Mouse (Mus musculus) MEL (cell line): ENCODE data around the gene Nipa1. TPM values are rescaled to one million over a fixed set of nuclear protein-coding genes. Genes with fewer than 3 reads are reported as not detected.
A peak's percentile ranks its signal among the peaks of the same experiment; 100 is the strongest.

Experiments
- DNase-seq: peaks from one replicate; pipeline ENCODE4 v3.0.0; 2011; ENCODE audit warnings: low read depth, low spot score
- H3K27ac ChIP-seq: 2 replicates; pipeline ENCODE4 v1.5.1; 2012; ENCODE audit warnings: low read depth, mild to moderate bottlenecking, control low read depth, low read length, moderate library complexity; ENCODE audit not compliant: control insufficient read depth
- H3K27me3 ChIP-seq, 2 experiments: fragments of 150-350 bp in 1 of 2; sonication (generic) in 1 of 2; 2 replicates each; pipeline ENCODE4 v1.6.1; 2012; ENCODE audit warnings: low read length in 2 of 2, mild to moderate bottlenecking in 2 of 2, improper control_type of control experiment in 1 of 2, moderate library complexity in 1 of 2; ENCODE audit not compliant: insufficient read depth in 2 of 2, control insufficient read depth in 1 of 2
- H3K36me3 ChIP-seq, 2 experiments: 2 replicates each; pipeline ENCODE4 v1.6.1; 2012 to 2014; ENCODE audit warnings: low read length in 2 of 2, improper control_type of control experiment in 1 of 2, inconsistent platforms in 1 of 2, mild to moderate bottlenecking in 1 of 2; ENCODE audit not compliant: insufficient read depth in 2 of 2, control insufficient read depth in 1 of 2
- H3K4me1 ChIP-seq, 2 experiments: fragments of 150-350 bp in 1 of 2; sonication (generic) in 1 of 2; 2 replicates each; pipeline ENCODE4 v1.6.1; 2012; ENCODE audit warnings: low read length in 2 of 2, improper control_type of control experiment in 1 of 2, mild to moderate bottlenecking in 1 of 2; ENCODE audit not compliant: insufficient read depth in 2 of 2, control insufficient read depth in 1 of 2
- H3K4me3 ChIP-seq, 2 experiments: fragments of 150-350 bp in 1 of 2; sonication (generic) in 1 of 2; 2 replicates each; pipeline ENCODE4 v1.5.1; 2012; ENCODE audit warnings: low read depth in 2 of 2, low read length in 2 of 2, mild to moderate bottlenecking in 2 of 2, moderate library complexity in 2 of 2, control low read depth in 1 of 2, improper control_type of control experiment in 1 of 2; ENCODE audit not compliant: control insufficient read depth in 1 of 2, insufficient read depth in 1 of 2
- H3K79me2 ChIP-seq: 2 replicates; pipeline ENCODE4 v1.6.1; 2012; ENCODE audit warnings: mild to moderate bottlenecking, low read length, moderate library complexity; ENCODE audit not compliant: control insufficient read depth, poor library complexity, insufficient read depth
- H3K9ac ChIP-seq: 2 replicates; pipeline ENCODE4 v1.6.1; 2012; ENCODE audit warnings: low read depth, mild to moderate bottlenecking, control low read depth, low read length, moderate library complexity; ENCODE audit not compliant: control insufficient read depth, poor library complexity, severe bottlenecking
- H3K9me3 ChIP-seq: fragments of 150-350 bp; sonication (generic); replicated peaks from 2 replicates; pipeline ENCODE4 v1.6.1; 2012; ENCODE audit warnings: mild to moderate bottlenecking, low read length, improper control_type of control experiment, moderate library complexity; ENCODE audit not compliant: insufficient read depth
- CHD1 ChIP-seq: IDR thresholded peaks from 2 replicates; pipeline ENCODE4 v1.6.1; 2012; ENCODE audit warnings: low read depth, mild to moderate bottlenecking, inconsistent platforms, low read length, improper control_type of control experiment
- CHD2 ChIP-seq: IDR thresholded peaks from 2 replicates; pipeline ENCODE4 v1.6.1; 2011; ENCODE audit warnings: low read length, improper control_type of control experiment
- ELF1 ChIP-seq: IDR thresholded peaks from 2 replicates; pipeline ENCODE4 v1.6.1; 2014; ENCODE audit warnings: low read depth, mild to moderate bottlenecking, inconsistent platforms, low read length, improper control_type of control experiment, moderate library complexity
- EP300 ChIP-seq, 2 experiments: IDR thresholded peaks; 2 replicates each; pipeline ENCODE4 v1.6.1; 2011; ENCODE audit warnings: improper control_type of control experiment in 2 of 2, low read length in 2 of 2, low read depth in 1 of 2, mild to moderate bottlenecking in 1 of 2
- ETS1 ChIP-seq: IDR thresholded peaks from 2 replicates; pipeline ENCODE4 v1.6.1; 2012; ENCODE audit warnings: low read depth, mild to moderate bottlenecking, inconsistent platforms, low read length, improper control_type of control experiment, moderate library complexity
- HCFC1 ChIP-seq: IDR thresholded peaks from 2 replicates; pipeline ENCODE4 v1.6.1; 2012; ENCODE audit warnings: low read depth, mild to moderate bottlenecking, inconsistent platforms, low read length, improper control_type of control experiment, moderate library complexity
- MAFK ChIP-seq: IDR thresholded peaks from 2 replicates; pipeline ENCODE4 v1.6.1; 2011; ENCODE audit warnings: low read depth, mild to moderate bottlenecking, low read length, improper control_type of control experiment, borderline replicate concordance
- MEF2A ChIP-seq: IDR thresholded peaks from 2 replicates; pipeline ENCODE4 v1.6.1; 2014; ENCODE audit warnings: low read depth, mild to moderate bottlenecking, inconsistent platforms, low read length, improper control_type of control experiment; ENCODE audit not compliant: poor library complexity, insufficient replicate concordance, severe bottlenecking; ENCODE audit errors: extremely low read depth
- MXI1 ChIP-seq: IDR thresholded peaks from 2 replicates; pipeline ENCODE4 v1.6.1; 2011; ENCODE audit warnings: mild to moderate bottlenecking, low read depth, low read length, improper control_type of control experiment
- MYB ChIP-seq: IDR thresholded peaks from 2 replicates; pipeline ENCODE4 v1.6.1; 2011; ENCODE audit warnings: mild to moderate bottlenecking, low read depth, low read length, improper control_type of control experiment
- MYC ChIP-seq: IDR thresholded peaks from 2 replicates; pipeline ENCODE4 v1.6.1; 2011; ENCODE audit warnings: low read depth, mild to moderate bottlenecking, low read length, improper control_type of control experiment, moderate library complexity
- POLR2A ChIP-seq, 2 experiments: IDR thresholded peaks; 2 replicates each; pipeline ENCODE4 v1.6.1; 2011 to 2012; ENCODE audit warnings: low read length in 2 of 2, mild to moderate bottlenecking in 2 of 2, control low read depth in 1 of 2, improper control_type of control experiment in 1 of 2, low read depth in 1 of 2, moderate library complexity in 1 of 2; ENCODE audit not compliant: control insufficient read depth in 1 of 2, insufficient read depth in 1 of 2, poor library complexity in 1 of 2
- POLR2AphosphoS2 ChIP-seq: IDR thresholded peaks from 2 replicates; pipeline ENCODE4 v1.6.1; 2011; ENCODE audit warnings: low read length, improper control_type of control experiment
- POLR2AphosphoS5 ChIP-seq: IDR thresholded peaks from 2 replicates; pipeline ENCODE4 v1.6.1; 2012; ENCODE audit warnings: low read depth, borderline replicate concordance, mild to moderate bottlenecking, inconsistent platforms, low read length, moderate library complexity, mixed read lengths
- RCOR1 ChIP-seq: IDR thresholded peaks from 2 replicates; pipeline ENCODE4 v1.6.1; 2012; ENCODE audit warnings: low read depth, mild to moderate bottlenecking, inconsistent platforms, low read length, improper control_type of control experiment
- SIN3A ChIP-seq: IDR thresholded peaks from 2 replicates; pipeline ENCODE4 v1.6.1; 2012; ENCODE audit warnings: low read length, improper control_type of control experiment, inconsistent platforms
- SMC3 ChIP-seq: IDR thresholded peaks from 2 replicates; pipeline ENCODE4 v1.6.1; 2011; ENCODE audit warnings: low read depth, low read length, improper control_type of control experiment
- TCF12 ChIP-seq: IDR thresholded peaks from 2 replicates; pipeline ENCODE4 v1.6.1; 2014; ENCODE audit warnings: low read depth, mild to moderate bottlenecking, inconsistent platforms, low read length, improper control_type of control experiment, moderate library complexity
- USF1 ChIP-seq: IDR thresholded peaks from 2 replicates; pipeline ENCODE4 v1.6.1; 2014; ENCODE audit warnings: low read depth, mild to moderate bottlenecking, inconsistent platforms, low read length, improper control_type of control experiment, moderate library complexity
- USF2 ChIP-seq, 2 experiments: IDR thresholded peaks; 2 replicates each; pipeline ENCODE4 v1.6.1; 2011 to 2012; ENCODE audit warnings: improper control_type of control experiment in 2 of 2, low read length in 2 of 2, borderline replicate concordance in 1 of 2, inconsistent platforms in 1 of 2, low read depth in 1 of 2, mild to moderate bottlenecking in 1 of 2; ENCODE audit not compliant: insufficient read depth in 1 of 2
- ZKSCAN1 ChIP-seq: IDR thresholded peaks from 2 replicates; pipeline ENCODE4 v1.6.1; 2012; ENCODE audit warnings: low read depth, mild to moderate bottlenecking, inconsistent platforms, low read length, improper control_type of control experiment, moderate library complexity
- ZMIZ1 ChIP-seq: IDR thresholded peaks from 2 replicates; pipeline ENCODE4 v1.6.1; 2012; ENCODE audit warnings: low read depth, mild to moderate bottlenecking, inconsistent platforms, low read length, improper control_type of control experiment, moderate library complexity
- ZNF384 ChIP-seq: IDR thresholded peaks from 2 replicates; pipeline ENCODE4 v1.6.1; 2012; ENCODE audit warnings: low read depth, mild to moderate bottlenecking, inconsistent platforms, low read length, improper control_type of control experiment
- polyA plus RNA-seq, 2 experiments: library from polyadenylated mRNA; stranded (reverse) in 1 of 2; unstranded in 1 of 2; fragments of >175 nt in 1 of 2; fragments of >200 nt in 1 of 2; gene quantifications; 2 replicates each; pipeline versions ENCODE4 v1.2.1 to v1.2.4; 2012; ENCODE audit warnings: low replicate concordance in 2 of 2, low read depth in 1 of 2; ENCODE audit not compliant: insufficient read length in 2 of 2, insufficient read depth in 1 of 2, missing spikeins in 1 of 2
- total RNA-seq: library from RNA; depleted of rRNA; stranded (reverse); fragments of 300-350 nt; gene quantifications from 2 replicates; pipeline ENCODE4 v1.2.3, GENCODE M21; 2012

Nipa1 gene
- total and polyA plus RNA-seq, 3 experiments, result 13.0 to 14.8 TPM; not detected in 1

DNA sequence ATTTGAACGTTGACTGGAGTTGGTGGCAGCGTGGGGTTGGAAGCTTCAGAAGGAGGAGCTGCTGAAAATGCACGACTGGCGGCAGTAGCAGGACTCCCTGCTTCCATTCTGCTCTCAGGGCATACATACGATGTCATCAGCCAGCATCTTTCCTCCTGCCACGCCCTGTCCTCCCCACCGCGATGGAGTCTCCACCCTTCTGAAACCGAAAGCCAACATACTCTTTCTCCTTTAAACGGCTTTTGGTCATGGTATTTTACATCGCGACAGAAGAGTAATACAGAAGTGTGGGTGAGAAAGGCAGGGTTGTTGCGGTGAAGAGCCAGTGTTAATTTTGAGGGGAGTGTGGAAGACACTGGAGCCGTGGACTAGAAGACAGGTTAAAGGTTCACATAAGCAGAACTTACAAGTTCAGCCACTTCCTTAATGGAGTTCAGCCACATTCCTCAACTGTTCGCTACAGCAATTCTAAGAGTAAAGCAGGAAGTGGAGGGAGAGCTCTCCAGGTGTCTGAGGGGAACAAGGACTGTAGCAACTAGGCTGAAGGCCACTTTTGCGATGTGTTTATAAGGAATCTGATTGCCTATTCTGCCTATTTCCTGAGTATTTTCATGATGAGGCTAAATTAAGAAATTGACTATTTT, 51.4 kb downstream of the Nipa1 start (continued):
- TF ChIP-seq RCOR1 (peak; percentile 25; the same call in 1 of the 2 replicates), SMC3 (no peak), MEF2A (no peak)

DNA sequence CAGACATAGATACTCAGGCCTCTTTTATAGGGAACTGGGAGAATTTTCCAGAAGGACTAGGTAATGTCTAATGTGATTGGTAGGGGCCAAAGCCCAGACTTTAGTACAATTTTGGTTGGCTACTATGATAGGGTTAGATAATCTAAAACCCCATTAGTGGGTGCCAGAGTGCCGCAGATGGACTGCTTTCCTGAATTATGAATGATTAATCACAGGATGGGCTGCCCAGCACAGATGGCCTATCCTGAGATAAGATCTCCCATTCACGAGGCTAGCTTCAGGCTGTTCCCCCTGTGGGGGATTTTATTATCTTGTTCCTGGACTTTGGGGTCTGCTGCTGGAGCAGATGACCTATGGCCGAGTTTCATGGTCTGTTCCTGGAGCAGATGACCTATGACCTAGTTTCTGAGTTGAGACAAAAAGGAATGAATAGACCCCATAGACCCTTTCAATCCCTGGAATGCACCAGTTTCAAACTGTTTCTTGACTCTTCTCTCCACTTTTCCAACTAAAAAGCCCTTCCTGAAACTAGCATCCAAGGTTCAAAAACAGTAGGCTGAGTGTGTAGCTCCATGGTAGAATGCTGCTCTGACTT, 52.8 kb downstream of the Nipa1 start:
- peaks cover 4% of the 10 kb centered on the region for H3K79me2 ChIP-seq
- no peak overlapping the region for H3K27ac ChIP-seq
- H3K4me3 ChIP-seq, result no peak overlapping the region
- TF ChIP-seq MYB, result no peak
- no peak for TF ChIP-seq POLR2A (IDR thresholded peaks at IDR 0.05; ENCODE audit: control insufficient read depth in 1 of 2, insufficient read depth in 1 of 2, low read depth in 1 of 2, low read length in 2 of 2, poor library complexity in 1 of 2)
- no peak for TF ChIP-seq ELF1
- TF ChIP-seq CHD2, result no peak
- TF ChIP-seq USF2 (IDR thresholded peaks at IDR 0.05; ENCODE audit: borderline replicate concordance in 1 of 2, insufficient read depth in 1 of 2, low read depth in 1 of 2, low read length in 2 of 2), result no peak
- TF ChIP-seq POLR2AphosphoS2, result no peak
- TF ChIP-seq MAFK, result no peak
- TF ChIP-seq USF1, result no peak
- no peak for TF ChIP-seq CHD1
- no peak for TF ChIP-seq EP300 (IDR thresholded peaks at IDR 0.05; ENCODE audit: low read depth in 1 of 2, low read length in 2 of 2)
- no peak overlapping the region for H3K9ac ChIP-seq
- H3K27me3 ChIP-seq, result no peaks in the 10 kb centered on the region
- H3K36me3 ChIP-seq, result peaks cover 0 to 13% of the 10 kb centered on the region in 2 experiments; a peak in 2 of 4 replicates
- DNase-seq, result no peak
- no peaks in the 10 kb centered on the region for H3K9me3 ChIP-seq
- peaks cover 14 to 18% of the 10 kb centered on the region in 2 experiments for H3K4me1 ChIP-seq

DNA sequence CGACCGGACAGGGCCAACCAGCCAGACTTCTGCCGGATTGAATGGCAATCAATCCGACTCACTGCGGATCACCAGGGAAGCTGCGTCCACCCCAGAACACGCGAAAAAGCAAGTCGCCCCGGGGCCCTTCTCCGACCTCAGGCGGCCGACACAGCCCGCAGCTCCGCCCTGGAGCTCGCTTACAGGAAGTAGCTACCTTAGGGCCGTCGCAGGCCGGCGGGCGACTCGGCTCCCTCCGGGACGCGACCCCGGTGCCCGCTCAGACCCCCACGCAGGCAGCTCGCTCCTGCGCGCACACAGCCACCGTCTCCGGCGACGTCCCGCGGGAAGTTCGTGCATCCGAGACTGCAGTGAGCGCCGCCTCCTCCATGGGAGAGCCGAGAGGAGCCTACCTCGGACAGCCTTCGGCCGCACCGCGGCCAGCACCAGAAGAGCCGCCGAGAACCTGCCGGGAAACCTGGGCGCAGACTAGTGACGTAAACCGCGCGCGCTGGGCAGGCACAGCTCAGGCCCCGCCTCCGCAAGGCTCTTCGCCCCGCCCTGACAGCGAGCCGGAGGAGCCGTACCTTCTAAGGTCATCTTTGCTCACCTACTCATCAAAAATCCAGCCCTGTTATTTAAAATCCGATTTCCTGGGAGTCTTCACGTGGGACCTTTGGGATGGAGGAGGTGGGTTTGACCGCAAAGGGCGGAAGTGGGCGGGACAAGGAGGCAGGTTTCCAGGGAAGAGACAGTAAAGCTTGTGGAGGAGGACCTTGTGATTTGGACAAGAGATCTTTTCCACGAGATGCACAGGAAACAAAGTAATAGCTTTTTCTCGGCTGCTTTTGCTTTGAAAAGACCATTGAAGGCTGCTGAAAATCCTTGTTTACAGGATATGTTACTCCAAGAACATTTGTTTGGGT, 57.5 kb downstream of the Nipa1 start, which contains the start of gene Nipa2:
Gene Nipa2, minus strand, starts transcription at position 473 of the 905 bp plus-strand sequence.
- DNase-seq, result peak; percentile 94
- H3K36me3 ChIP-seq, result peaks cover 0 to 20% of the 10 kb centered on the region in 2 experiments; a peak in 3 of 4 replicates
- H3K79me2 ChIP-seq, result peaks cover 23% of the 10 kb centered on the region
- peaks cover 8 to 15% of the 10 kb centered on the region in 2 experiments for H3K4me1 ChIP-seq
- peak within 1 kb of the TSS; percentile 85 for H3K9ac ChIP-seq
- peak within 1 kb of the TSS; percentile 68 for H3K27ac ChIP-seq
- peak within 1 kb of the TSS; percentile 69 to 94 for H3K4me3 ChIP-seq
- H3K9me3 ChIP-seq, result no peaks in the 10 kb centered on the region
- H3K27me3 ChIP-seq, result no peaks in the 10 kb centered on the region
- TF ChIP-seq RCOR1, result no peak
- no peak for TF ChIP-seq POLR2AphosphoS5
- no peak for TF ChIP-seq CHD2
- TF ChIP-seq USF1, result no peak
- TF ChIP-seq MYC, result no peak
- TF ChIP-seq ZNF384, result no peak
- peak; percentile 87 for TF ChIP-seq HCFC1
- TF ChIP-seq MAFK, result no peak
- TF ChIP-seq ELF1, result peak; percentile 61
- TF ChIP-seq CHD1, result no peak
- peak; percentile 71; the same call in 1 of the 2 replicates for TF ChIP-seq MXI1
- 0 out of 2 replicates have a peak, but pooled peaks have one; percentile 8 for TF ChIP-seq ETS1
- TF ChIP-seq POLR2AphosphoS2, result peak; percentile 87
- TF ChIP-seq ZKSCAN1, result no peak
- TF ChIP-seq EP300 (IDR thresholded peaks at IDR 0.05; ENCODE audit: low read depth in 1 of 2, low read length in 2 of 2), result no peak
- TF ChIP-seq SMC3, result no peak
- TF ChIP-seq ZMIZ1, result peak; percentile 85
- TF ChIP-seq SIN3A, result peak; percentile 93
- TF ChIP-seq TCF12, result peak; percentile 42
- no peak for TF ChIP-seq USF2 (IDR thresholded peaks at IDR 0.05; ENCODE audit: borderline replicate concordance in 1 of 2, insufficient read depth in 1 of 2, low read depth in 1 of 2, low read length in 2 of 2)
